Mouse (Mus musculus) limb, embryonic 11.5 days (tissue): ENCODE data around the gene Sema6b. TPM values are rescaled to one million over a fixed set of nuclear protein-coding genes. Genes with fewer than 3 reads are reported as not detected.

Source experiments
- ATAC-seq: fragments of 200-750 bp; cut with Nextera tagmentation; 2 replicates; pipeline ENCODE4 v1.8.0; 2017; ENCODE audit warnings: low read depth; ENCODE audit not compliant: insufficient number of reproducible peaks, low FRiP score, low TSS enrichment
- DNase-seq: peaks from one replicate; pipeline ENCODE4 v3.0.0-alpha.2; 2015; ENCODE audit warnings: low spot score
- H3K27ac ChIP-seq: fragments of 300-500 bp; sonication (generic); replicated peaks from 2 replicates; pipeline ENCODE4 v1.5.1; 2014; ENCODE audit warnings: low read depth, mild to moderate bottlenecking, low read length
- H3K27me3 ChIP-seq: fragments of 300-500 bp; sonication (generic); 2 replicates; pipeline ENCODE4 v1.6.1; 2014; ENCODE audit warnings: mild to moderate bottlenecking, low read length, mixed read lengths; ENCODE audit not compliant: control insufficient read depth, insufficient read depth
- H3K36me3 ChIP-seq: fragments of 300-500 bp; sonication (generic); 2 replicates; pipeline ENCODE4 v1.6.1; 2014; ENCODE audit warnings: mild to moderate bottlenecking, low read length, moderate library complexity, mixed read lengths; ENCODE audit not compliant: control insufficient read depth, insufficient read depth
- H3K4me1 ChIP-seq: fragments of 300-500 bp; sonication (generic); 2 replicates; pipeline ENCODE4 v1.6.1; 2014; ENCODE audit warnings: low read length, mixed read lengths; ENCODE audit not compliant: control insufficient read depth, insufficient read depth
- H3K4me2 ChIP-seq: fragments of 300-500 bp; sonication (generic); 2 replicates; pipeline ENCODE4 v1.6.1; 2014; ENCODE audit warnings: low read depth, mild to moderate bottlenecking, moderate library complexity; ENCODE audit not compliant: severe bottlenecking
- H3K4me3 ChIP-seq: fragments of 300-500 bp; sonication (generic); 2 replicates; pipeline ENCODE4 v1.5.1; 2014; ENCODE audit warnings: low read depth, low read length
- H3K9ac ChIP-seq: fragments of 300-500 bp; sonication (generic); 2 replicates; pipeline ENCODE4 v1.6.1; 2014; ENCODE audit warnings: mild to moderate bottlenecking, low read length
- H3K9me3 ChIP-seq: fragments of 300-500 bp; sonication (generic); 2 replicates; pipeline ENCODE4 v1.6.1; 2016; ENCODE audit warnings: low read length; ENCODE audit not compliant: control insufficient read depth
- WGBS: fragments of 180-500 bp; shearing (Covaris S2); extraction: QIAGEN DNeasy Blood & Tissue Kit; methylation state at CpG from one replicate; pipeline ENCODE4 v1.1.7; 2014; 5-methylcytosine and 5-hydroxymethylcytosine counted together
- polyA plus RNA-seq: library from polyadenylated mRNA; unstranded; fragments of >200 nt; fragmentation: Nextera tagmentation; extraction: Ambion mirVana; gene quantifications from 2 replicates; pipeline ENCODE4 v1.2.1, GENCODE M21; 2014

Sema6b gene
- polyA plus RNA-seq, 1 experiment from 2014 or later: 0.88 TPM

DNA sequence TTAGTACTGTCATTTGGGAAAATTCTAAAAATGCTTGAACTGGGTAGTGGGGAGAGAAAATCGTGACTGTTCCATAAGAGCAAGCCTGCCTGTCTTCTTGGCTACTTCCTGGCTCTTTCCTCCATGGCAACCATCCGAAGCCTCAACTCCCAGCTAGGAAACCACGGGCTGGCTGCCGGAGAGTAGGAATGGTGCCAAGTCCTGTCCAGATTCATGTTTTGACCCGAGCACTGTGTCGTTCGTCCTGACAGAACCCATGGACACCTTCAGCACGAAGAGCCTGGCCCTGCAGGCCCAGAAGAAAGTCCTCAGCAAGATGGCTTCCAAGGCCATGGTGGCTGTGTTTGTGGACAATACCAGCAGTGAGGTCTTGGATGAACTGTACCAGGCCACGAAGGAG is 31.3 kb upstream of the Sema6b start:
- Histone ChIP-seq H3K9me3 (no peaks in the 10 kb centered on the region), H3K36me3 (peaks cover 2% of the 10 kb centered on the region; the same call in 1 of the 2 replicates), H3K4me3 (no peak overlapping the region), H3K4me2 (no peak overlapping the region), H3K27ac (no peak overlapping the region), H3K9ac (no peak overlapping the region), H3K4me1 (no peaks in the 10 kb centered on the region), H3K27me3 (no peaks in the 10 kb centered on the region)
- ATAC-seq (no peak), DNase-seq (no peak)
- WGBS: 88% methylated on average over 9 of the region's 9 CpGs

DNA sequence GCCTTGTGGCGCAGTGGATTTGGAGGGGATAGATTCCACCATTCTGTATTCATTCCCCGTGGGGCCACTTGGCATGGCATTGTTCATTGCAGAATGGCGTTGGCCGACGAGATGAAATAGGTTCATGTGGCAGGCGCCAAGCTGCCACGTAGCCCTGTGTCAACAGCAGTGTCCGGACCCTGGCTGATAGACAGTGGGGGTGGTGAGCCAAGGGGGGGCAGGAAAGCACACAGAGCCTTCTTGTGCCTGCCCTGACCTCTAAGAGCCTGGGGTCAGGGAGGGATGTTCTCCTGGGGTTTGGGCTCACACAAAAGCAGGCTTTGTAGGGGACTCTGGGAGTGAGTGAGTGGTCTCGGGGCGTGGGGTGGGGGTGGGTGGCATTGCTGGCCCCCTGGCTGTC is 30.5 kb upstream of the Sema6b start:
- H3K27ac ChIP-seq: peak overlapping the region; percentile 30; the same call in 1 of the 2 replicates
- ATAC-seq (no peak), DNase-seq (no peak)
- H3K4me2 ChIP-seq: no peak overlapping the region
- H3K9ac ChIP-seq: no peak overlapping the region
- 80% methylated on average over 10 of the region's 10 CpGs for WGBS
- H3K27me3 ChIP-seq: no peaks in the 10 kb centered on the region
- no peak overlapping the region for H3K4me3 ChIP-seq
- no peaks in the 10 kb centered on the region for H3K4me1 ChIP-seq
- H3K9me3 ChIP-seq: no peaks in the 10 kb centered on the region
- peaks cover 2% of the 10 kb centered on the region; the same call in 1 of the 2 replicates for H3K36me3 ChIP-seq

GRCm38 (mm10) chr17:56169830-56170229 is 29.7 kb upstream of the Sema6b start:
- H3K36me3 ChIP-seq: no peaks in the 10 kb centered on the region
- 75% methylated on average over 6 of the region's 6 CpGs for WGBS
- H3K9ac ChIP-seq: no peak overlapping the region
- H3K27me3 ChIP-seq: no peaks in the 10 kb centered on the region
- H3K4me3 ChIP-seq: no peak overlapping the region
- no peak for DNase-seq
- no peak for ATAC-seq
- H3K4me1 ChIP-seq: no peaks in the 10 kb centered on the region
- H3K27ac ChIP-seq: no peak overlapping the region
- H3K9me3 ChIP-seq: no peaks in the 10 kb centered on the region
- no peak overlapping the region for H3K4me2 ChIP-seq

GRCm38 (mm10) chr17:56165671-56166070 is 25.5 kb upstream of the Sema6b start:
- no peak for ATAC-seq
- H3K27ac ChIP-seq: no peak overlapping the region
- no peak overlapping the region for H3K9ac ChIP-seq
- no peaks in the 10 kb centered on the region for H3K9me3 ChIP-seq
- H3K4me3 ChIP-seq: no peak overlapping the region
- WGBS: 69% methylated on average over 11 of the region's 11 CpGs
- 0 out of 2 replicates have a peak, but pooled peaks cover 2% of the 10 kb centered on the region for H3K4me1 ChIP-seq
- no peaks in the 10 kb centered on the region for H3K27me3 ChIP-seq
- no peak overlapping the region for H3K4me2 ChIP-seq
- no peak for DNase-seq
- H3K36me3 ChIP-seq: no peaks in the 10 kb centered on the region

- DNase-seq: no peak
- H3K36me3 ChIP-seq: no peaks in the 10 kb centered on the region
- WGBS: 88% methylated on average over 3 of the region's 3 CpGs
- no peak overlapping the region for H3K9ac ChIP-seq
- 0 out of 2 replicates have a peak, but pooled peaks cover 2% of the 10 kb centered on the region for H3K4me1 ChIP-seq
- H3K27me3 ChIP-seq: no peaks in the 10 kb centered on the region
- H3K9me3 ChIP-seq: no peaks in the 10 kb centered on the region
- no peak overlapping the region for H3K4me3 ChIP-seq
- no peak overlapping the region for H3K4me2 ChIP-seq
- H3K27ac ChIP-seq: no peak overlapping the region
- ATAC-seq: no peak
Measured at GRCm38 (mm10) chr17:56164510-56164909, 24.4 kb upstream of the Sema6b start.

- no peak for ATAC-seq
- Histone ChIP-seq H3K9ac (no peak overlapping the region), H3K4me2 (no peak overlapping the region), H3K4me3 (no peak overlapping the region), H3K9me3 (no peaks in the 10 kb centered on the region), H3K27me3 (no peaks in the 10 kb centered on the region), H3K36me3 (no peaks in the 10 kb centered on the region), H3K27ac (no peak overlapping the region), H3K4me1 (0 out of 2 replicates have a peak, but pooled peaks cover 2% of the 10 kb centered on the region)
- no peak for DNase-seq
- WGBS: 81% methylated on average over 6 of the region's 6 CpGs
Measured at GRCm38 (mm10) chr17:56163523-56164102, 23.5 kb upstream of the Sema6b start.

DNA sequence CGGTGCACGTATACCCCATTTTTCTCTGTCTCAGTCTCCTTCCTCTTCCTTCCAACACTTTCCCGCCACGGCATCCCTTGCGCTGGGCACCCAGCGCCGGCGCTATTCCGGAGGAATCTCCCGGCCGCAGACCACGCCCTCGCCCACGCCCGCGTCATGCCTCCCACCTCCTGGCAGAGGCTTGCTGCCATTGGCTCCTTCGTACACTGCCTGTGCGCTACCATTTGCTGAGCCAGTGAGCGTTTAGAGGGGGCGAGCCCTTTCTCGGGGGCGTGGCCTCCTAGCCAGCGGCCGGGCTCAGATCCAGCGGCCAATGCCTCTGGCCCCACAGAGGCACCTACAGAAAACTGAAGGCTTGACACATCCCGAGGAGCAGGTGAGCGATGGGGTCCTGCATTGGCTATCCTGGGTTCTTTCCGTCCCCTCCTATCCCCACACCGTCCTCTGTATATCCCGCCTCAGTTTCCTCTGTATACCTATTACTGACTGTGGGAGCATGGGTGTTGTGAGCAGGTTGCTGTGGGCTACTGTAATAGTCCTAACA is 22.2 kb upstream of the Sema6b start, which contains the start of gene Tnfaip8l1:
Gene Tnfaip8l1, plus strand, starts transcription at position 247 of the 544 bp plus-strand sequence.
- peak within 1 kb of the TSS; percentile 58 for H3K9ac ChIP-seq
- H3K27me3 ChIP-seq: no peaks in the 10 kb centered on the region
- H3K9me3 ChIP-seq: no peaks in the 10 kb centered on the region
- H3K36me3 ChIP-seq: no peaks in the 10 kb centered on the region
- H3K4me1 ChIP-seq: 0 out of 2 replicates have a peak, but pooled peaks cover 2% of the 10 kb centered on the region
- H3K4me2 ChIP-seq: peak within 1 kb of the TSS; percentile 75
- 2% methylated on average over 30 of the region's 30 CpGs for WGBS
- peak; percentile 95 for DNase-seq
- peak within 1 kb of the TSS; percentile 44 for H3K4me3 ChIP-seq
- ATAC-seq: peak; percentile 96
- no peak within 1 kb of the TSS for H3K27ac ChIP-seq

- Histone ChIP-seq H3K36me3 (no peaks in the 10 kb centered on the region), H3K9me3 (no peaks in the 10 kb centered on the region), H3K4me3 (no peak overlapping the region), H3K27ac (no peak overlapping the region), H3K4me1 (0 out of 2 replicates have a peak, but pooled peaks cover 2% of the 10 kb centered on the region), H3K4me2 (no peak overlapping the region), H3K9ac (no peak overlapping the region), H3K27me3 (peaks cover 6% of the 10 kb centered on the region)
- no peak; the same call in 1 of the 2 replicates for ATAC-seq
- WGBS: 2% methylated on average over 9 of the region's 9 CpGs
- DNase-seq: peak; percentile 80
Measured at GRCm38 (mm10) chr17:56159729-56160128, 19.6 kb upstream of the Sema6b start.
